Mouse (Mus musculus): Measurements from ENCODE around the gene Frem2.

The Frem2 gene

DNA sequence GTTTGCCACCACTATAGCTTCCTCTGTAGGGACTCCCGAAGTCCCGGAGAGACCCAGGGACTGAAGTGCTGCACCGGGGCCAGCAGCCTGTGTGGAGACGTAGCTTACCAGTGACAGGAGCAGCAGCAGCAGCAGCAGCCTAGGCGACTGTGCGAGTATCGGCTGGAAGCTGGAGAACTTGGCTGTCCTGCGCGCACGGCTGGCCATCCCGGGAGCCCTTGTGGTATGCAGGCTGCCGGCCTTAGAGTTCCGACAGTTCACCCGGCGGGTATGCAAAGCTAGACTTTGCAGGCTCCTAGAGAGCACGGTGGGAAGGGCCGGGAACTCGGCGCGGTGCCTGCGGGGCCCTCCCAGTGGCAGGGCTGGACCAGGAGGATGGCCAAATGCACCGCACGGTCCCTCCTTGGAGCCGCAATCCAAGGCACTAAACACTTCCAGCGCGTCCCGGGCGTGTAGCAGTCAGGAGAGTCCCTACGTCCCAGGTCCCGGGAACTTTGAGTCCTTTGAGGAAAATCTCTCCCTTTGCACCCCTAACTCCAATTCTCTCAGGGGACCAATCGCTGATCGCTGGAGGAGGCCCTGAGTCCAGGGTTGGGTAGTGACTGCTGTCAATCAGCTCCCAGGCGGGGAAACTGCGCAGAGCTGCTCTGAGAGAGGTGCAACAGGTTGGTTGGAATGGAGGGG lies at the start of gene Frem2:
TSS of gene Frem2 (minus strand) at position 478 of the 684 bp plus-strand sequence.
- DNase-seq: peak; percentile 35 to 55

DNA sequence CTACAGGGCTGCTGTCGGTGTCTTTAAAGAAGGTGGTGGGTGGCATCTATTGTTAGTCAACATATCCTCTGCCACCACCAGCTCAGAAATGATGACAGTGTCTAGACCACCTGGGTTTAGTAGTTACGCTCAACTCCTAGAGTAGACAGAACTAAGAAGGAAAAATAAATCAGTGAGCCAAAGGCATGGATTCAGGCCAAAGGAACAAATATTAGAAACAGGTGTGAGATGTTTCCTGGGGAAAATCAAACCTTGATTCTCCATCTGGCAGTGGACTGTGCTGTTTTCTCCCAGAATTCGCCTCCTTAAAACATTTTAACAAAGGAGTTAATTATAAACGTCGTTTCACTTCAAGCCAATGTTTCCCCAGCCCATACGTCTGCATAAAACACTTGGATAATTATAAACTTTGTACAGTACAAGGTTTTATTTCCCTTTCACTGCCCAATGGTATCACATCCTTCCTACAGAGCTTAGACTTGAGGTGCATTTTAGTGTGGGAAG lies 48.9 kb upstream of the Frem2 start:
- DNase-seq: no peak

DNA sequence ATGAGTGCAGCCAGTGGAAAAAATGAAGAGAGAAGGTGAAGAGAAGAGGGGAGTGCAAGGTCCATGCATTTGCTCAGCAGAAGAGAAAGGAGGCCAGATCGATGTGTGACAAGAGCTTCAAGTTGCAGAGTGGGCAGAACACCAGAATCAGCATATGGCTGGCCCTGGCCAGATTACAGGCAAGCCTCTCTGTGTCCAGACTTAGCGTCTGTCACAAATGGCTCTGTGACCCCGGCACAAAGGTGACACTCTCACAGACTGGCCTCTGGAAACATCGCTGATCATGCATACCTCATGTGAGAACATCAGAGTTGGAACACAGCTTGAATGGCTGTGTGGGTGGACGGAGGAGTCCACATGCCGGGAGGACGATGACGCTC lies 46.0 kb upstream of the Frem2 start:
- peak; percentile 73 to 76 for DNase-seq

DNA sequence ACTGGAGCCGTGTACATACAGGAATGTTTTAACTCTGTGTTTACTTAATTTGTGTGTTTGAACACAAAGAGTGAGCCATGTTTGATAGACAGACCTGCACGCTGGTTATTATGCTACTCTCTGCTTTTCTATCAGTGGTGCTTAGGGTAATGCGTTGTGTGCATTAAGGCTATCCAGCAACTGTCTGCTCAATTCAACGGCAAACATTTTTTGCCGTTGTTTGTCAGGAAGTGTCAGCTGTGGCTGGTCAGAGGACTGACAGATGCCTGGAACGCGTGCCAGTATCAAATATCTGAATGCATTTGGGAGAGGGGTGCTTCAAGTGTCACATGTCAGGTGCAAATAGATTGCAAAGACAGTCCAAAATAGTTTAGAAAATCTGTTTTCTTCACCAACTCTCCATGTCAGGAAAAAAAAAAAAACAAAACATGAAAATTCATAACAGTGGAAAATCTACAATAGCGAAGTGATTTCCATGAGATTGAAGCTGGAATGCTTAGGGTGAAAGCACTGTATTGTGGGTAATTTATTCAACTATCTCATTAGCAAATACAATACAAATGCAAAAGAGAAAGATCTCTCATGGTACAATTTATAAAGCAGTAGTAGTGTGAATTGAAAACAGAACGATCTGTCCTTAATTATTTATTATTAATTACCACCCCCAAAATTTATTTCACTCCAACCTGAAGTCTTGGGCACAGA lies 45.4 kb upstream of the Frem2 start:
- DNase-seq: peak in 1 of 2 experiments; percentile 8

DNA sequence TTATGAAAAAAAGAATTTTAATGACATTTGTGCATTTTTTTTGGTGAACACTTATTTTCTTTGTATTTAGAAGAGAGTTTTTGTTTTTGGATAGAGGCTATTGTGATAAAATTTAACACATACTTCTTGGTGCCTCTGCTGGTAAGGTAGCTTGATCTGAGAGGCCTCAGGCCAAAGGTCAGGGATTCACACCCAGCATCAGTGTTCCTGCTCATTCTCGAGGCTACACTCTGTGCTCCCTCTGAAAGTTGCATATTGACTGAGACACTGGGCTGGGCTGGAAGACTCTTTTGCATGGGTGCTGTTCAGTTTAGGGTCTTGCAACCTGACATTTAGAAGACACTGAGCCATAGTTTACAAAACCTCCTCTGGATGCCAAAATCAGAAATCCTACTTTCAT lies 44.8 kb upstream of the Frem2 start:
- no peak for DNase-seq

DNA sequence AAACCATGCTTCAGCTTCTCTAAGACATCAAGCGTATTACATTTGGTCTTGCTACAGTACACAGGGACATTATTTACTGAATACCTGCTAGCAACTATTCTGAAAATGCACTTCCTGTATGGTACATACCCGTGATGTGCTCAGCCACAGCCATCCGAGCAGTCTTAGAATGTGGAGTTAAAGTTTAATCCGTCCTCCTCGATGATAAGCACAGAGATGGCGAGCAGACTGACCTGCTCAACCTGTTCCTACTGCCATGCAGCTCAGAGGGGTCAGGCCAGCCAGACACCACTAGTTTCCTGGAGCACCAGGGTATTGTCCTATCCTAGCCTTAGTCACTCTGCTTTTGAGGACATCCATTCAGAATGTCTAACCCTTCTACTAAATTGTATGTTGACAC lies 30.6 kb upstream of the Frem2 start:
- no peak for DNase-seq

DNA sequence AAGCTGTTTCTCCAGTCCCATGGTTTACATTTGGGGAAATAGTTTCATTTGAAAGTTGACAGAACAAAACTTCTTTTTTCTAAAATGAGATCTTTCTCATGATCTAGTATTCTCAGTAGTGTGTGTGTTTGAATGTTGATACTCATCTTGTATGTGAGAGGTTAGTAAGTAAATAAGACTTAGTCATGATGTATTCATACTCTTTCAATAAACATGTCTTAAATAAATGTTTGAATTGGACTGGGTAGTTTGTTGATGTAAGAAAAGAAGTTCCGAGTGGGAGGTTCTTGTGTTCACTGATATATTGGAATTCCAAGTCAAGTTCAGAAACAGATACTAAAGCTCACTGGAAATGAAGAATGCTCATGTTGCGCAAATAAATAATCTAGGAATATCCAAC lies 25.1 kb upstream of the Frem2 start:
- no peak for DNase-seq

DNA sequence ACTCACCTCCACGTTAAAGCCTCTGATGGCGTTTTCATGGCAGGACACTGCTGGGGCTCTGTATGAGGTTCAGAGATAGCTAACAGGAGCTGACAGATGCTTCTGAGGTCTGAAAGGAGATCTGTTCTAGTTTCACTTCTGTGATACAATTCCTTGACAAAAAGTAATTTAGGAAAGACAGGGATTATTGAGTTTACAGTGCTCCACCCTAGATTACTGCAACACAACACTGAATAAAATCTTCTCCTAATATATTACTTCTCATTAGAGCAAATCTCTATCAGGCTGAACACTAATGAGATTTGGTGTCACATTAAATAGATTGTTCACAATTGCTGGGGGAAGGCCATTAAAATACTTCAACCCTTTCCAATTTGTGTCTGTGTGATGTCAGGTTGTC lies 23.7 kb upstream of the Frem2 start:
- no peak for DNase-seq

DNA sequence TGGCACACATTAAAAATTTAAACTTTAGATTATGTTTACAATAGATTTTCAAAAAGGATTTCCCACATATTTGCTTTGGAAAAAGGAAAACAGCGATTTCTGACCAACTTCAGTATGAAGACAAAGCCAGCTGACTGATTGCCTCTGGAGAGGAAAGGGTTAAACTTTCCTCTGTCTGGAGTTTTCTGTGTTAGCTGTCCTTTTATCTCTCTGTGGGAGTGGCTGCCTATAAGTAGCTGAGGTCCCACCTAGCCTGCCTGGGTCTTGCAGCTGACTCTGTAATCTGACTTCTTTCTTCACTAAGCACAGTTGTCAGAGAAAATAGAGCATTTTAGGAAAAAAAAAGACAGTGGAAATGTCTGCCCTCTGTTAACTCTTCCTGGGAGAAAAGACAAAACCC lies 17.1 kb upstream of the Frem2 start:
- no peak for DNase-seq

DNA sequence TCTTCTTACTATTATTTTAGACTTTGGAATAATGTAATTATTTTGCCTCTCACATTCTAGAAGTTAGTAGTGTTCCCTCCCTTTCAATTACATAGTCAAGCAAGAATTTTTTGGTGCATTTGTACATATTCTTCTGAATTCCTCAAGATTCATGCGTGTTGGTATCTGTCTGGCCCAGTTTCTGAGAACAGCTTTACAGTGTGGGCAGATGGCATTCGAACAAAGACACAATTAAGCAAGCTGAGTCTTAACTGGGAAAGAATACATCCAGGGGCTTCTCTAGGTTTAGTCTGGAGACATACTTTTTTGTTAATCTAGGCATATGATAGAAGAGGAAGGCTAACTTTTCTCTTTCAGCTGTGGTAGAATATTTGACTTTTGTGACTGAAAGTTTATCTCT lies 12.6 kb upstream of the Frem2 start:
- no peak for DNase-seq

DNA sequence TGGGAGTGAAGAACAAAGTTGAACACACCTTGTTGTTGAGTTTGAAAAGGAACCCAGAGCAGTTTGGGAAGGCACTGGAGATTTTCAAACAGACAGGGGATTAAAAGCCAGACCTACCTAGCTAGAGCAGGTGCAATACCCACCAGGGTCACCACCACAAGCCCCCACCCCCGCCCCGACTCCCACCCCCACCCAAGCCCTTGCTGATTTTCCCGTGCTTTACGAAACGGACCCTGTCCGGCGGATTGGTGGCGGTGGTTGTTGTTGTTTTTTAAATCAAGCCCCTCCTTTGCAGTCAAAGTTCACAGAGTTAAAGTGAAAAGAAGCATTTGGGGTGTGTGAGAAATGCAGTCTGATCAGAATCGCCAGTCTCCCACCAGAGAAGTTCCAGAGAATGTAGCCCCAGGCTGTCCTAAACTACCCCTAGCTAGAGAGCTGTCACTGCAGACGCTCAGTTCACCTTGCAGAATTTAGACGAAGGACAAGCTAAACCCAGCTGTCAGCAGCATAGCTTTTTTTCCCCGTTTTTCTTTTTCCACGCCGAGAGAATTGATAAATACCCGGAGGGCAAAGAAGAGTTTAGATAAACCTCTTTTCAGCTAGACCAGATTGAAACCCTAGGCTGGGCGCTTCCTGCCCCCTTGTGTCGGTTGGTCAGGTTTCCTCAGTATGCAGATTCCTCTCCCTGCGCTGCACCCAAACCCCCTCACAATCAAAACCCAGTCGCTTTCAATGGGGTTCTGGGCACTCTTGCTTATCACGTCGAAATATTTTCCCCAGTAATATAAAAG lies 784 bp upstream of the Frem2 start:
- peak in 1 of 2 experiments; percentile 38 for DNase-seq

DNA sequence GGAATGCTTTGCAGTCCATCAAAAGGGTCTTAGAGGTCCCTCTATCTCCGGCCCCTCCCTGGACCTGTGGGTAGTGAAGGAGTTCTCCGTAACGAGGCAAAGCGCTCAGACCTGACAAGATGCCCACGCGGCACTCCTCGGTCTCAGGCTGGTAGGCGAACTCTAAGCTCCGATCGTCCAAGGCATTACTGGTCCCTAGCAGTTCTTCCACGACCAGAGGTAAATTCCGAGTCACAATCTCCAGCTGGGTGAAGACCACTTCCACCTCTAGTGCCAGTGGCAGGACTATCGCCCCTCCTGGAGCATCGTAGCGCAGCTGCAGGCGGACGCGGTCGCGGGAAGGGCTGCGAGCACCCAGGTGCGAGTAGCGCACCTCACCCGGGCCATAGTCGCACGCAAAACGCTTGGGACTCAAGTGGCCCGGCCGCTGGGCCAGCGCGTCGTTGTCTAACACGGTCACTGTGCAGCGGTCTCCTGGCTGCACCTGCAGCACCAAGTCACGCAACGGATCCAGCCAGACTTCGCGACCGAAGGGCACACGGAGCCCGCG lies 752 bp downstream of the Frem2 start:
- peak; percentile 21 to 27 for DNase-seq

DNA sequence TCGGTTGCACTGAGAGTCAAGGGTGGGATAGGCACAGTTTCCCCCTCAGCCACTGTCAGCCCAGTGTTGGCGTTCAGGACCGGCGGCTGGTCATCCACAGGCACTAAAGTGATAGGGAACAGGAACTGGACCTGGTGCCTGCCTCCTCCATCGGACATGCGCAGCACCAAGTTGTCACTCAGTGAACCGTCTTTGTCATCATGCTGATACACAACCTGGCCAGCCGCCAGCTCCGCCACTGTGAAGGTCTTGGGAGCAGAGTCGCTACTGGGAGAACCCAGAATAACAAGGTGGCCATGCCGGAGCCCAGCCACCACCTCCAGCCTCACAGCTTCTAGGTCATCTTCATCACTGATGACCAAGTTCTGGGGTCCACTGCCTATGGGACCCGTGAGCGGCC lies 1.8 kb downstream of the Frem2 start:
- peak in 1 of 2 experiments; percentile 32 for DNase-seq

DNA sequence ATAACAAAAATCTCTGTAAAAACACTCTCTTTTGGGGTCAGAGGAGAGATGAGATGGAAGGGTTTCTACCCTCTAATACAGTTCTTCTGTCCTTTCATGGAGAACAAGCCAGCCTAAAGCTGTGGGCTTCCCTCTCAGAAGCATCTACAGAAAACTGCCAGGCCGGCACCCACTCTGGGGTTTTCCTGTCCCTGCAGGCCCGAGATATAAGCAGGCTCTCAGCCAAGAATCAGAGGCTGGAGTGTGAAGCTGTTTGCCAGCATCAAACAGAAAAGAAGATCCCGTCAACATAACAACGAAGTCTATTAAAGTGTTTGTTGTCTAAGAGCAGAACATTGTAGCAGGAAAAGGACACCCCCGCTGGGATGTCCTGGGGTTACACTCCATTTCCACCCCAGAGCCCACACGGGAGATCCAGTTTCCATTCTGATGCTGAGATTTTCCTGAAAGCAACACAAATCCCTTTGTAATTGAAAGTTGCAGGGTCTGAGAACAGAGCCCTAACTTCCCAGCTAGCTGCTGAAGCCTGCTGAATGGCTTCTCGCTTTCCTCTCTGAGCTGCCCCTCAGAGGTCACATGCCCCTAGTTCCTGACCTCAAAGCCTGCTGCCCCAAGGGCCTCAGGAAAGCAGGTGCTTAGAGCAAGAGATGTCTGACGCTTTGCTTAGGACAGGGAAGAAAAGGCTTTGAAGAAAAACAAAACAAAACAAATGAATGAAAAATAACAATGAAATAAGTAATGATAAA lies 7.0 kb downstream of the Frem2 start:
- DNase-seq: peak in 1 of 2 experiments; percentile 27

DNA sequence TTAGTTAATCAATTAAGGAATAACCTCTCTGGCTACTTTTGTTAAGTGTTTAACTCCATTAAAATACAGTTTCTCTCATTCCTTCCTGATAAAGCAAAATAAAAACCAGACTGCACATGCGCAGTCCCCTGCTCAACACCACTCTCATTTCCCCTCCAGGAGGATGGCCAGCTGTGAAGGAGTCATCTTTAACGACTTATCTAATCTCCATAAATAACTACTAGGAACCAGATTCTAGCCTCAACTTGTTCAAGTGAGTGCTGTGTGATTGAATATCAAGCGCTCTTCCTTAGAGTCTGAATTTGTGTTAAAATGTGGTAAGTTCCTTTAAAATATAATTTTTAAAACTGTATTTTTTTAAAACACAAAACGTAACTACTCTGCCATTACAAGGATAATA lies 7.7 kb downstream of the Frem2 start:
- DNase-seq: no peak

DNA sequence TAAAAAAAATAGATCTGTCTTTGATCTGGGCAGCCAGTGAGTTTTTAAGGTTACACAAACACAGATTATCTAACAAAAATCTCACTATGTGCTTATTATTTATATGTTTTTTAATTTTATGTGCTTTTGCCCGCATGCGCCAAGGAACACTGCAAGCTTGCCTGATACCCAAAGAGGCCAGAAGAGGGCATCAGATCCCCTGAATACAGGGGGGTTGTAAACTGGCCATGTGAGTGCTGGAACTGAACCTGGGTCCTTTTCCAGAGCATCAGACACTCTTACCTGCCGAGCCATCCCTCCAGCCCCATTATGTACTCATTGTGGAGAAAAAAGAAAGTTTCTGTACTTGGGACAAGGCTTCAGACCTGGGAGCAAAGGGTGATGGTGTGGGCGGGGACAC lies 8.3 kb downstream of the Frem2 start:
- no peak for DNase-seq

DNA sequence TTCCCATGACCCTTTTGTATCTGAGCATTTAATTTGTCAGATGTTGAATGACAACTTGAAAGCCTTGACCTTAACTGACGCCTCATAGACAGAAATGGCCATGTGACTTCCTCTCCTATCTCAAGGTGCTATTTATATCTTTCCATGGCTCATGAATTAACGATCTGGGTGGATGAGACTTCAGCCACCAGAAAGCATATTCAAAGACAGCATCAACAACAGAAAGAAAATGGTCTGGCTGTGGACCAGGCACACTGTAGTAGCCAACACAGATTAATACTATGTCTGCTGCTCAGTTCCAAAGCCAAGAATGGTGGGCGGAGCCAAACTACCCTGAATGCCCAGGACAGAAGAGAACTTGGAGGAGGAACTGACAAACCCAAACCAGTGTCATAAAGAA lies 21.2 kb downstream of the Frem2 start:
- DNase-seq: no peak

DNA sequence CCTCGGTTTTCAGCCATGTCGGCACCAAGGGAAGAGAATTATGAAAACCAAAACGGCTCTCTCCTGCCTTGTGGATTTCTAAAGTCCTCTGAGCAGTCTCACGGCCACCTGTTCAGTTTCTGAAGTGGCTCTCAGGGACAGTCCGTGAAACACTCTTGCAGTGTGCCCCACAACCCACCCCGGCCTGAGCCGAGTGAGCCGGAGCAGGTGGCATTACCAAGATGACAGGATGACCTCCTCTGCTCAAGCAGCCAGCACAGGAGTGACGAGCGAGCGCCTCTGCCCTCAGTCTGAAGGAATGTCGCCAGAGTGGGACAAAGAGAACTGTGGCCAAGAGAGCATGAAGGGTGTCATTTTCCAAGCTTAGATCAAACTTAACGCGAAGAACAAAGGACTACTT lies 26.0 kb downstream of the Frem2 start:
- no peak for DNase-seq

DNA sequence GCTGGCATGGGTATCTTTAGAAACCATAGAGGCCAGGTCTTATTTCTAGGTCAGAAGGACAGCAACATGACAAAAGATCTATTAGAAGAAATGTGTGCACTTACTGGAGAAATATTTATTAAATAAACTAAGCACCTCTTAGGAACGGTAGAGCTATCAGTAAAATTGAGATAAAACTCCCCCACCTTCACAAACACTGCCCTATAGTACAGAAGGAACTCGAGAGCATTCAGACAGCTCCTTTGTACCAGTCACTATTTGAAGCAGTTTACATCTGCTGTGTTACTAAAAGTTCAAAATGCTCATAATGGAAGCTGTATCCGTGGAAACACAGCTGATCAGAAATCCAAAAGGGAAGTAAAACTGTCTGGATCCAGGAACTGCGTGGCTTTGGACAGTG lies 26.5 kb downstream of the Frem2 start:
- DNase-seq: no peak

DNA sequence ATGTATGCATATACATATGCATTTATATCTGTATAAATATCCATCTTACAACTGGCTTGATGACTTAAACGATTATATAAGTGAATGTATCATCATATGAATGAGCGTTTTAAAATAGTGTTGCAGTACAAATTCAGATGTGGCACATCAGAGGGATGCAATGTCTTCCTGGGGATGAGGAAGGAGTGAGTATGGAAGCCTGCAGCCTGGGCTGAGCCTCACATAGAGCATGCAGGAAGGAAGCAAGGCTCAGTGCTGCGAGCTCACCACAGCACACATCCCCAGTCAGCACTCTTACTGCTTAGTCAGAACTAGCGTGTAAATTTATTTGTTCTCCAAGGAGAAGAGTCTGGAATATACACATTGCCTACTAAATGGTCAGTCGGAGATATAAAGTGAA lies 27.2 kb downstream of the Frem2 start:
- no peak for DNase-seq

DNA sequence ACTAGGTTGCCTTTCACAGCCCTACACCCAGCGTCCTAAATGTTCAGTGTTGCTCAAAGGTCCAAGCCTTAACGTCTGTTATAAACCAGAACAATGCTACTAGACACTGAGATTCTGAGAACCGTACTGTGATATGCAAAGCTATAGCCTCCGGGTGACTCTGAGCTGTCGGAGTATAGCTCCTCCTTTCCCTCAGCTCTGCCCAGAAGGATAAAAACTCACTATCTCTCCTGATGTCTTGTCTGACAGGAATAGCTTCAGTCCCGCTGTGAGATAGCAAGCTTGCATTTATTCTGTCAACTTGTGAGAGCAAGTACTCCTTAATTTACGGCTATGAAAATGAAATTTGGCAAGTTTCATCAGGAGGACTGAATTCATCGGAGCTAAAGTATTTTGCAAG lies 33.9 kb downstream of the Frem2 start:
- no peak for DNase-seq

DNA sequence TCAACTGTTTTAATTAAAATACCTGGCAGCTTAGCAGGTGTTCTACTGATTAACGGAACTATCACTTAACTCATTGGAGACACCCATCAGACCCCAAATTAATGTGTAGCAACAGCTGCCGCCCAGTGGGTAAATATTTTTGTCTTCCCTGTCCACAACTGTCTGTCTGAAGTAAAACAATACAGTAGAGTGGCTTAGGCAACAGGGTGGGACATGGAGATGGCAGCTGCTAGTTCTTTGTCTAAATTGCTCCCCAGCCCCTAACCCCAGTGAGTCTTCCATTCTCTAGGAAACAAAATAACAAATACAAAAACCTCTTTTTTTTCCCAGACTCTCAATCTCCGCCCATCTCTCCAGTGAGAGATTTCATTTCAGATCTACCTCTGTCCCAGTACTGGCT lies 36.2 kb downstream of the Frem2 start:
- no peak for DNase-seq

DNA sequence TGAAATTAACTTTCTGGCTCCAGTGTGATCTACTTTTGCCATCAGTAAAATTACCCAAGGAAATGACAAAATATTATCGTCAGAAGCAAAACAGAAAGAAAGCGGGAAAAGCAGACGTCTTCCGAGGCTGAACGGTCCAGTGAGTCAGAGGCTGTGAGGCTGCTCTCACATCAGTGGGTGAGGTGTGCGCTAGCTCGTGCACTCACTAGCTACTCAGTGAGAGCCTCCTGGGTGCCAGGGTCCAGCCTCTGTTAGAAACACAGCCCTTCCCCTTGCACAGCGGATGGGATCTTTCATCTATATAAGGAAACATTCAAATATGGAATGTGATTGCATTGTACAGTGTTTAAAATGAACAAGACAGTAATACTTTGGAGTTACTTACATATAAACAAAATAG lies 36.8 kb downstream of the Frem2 start:
- no peak for DNase-seq

Data from cerebellum, postnatal 25 days (tissue).